Mouse (Mus musculus) MEL (cell line): ENCODE measurements around the gene Tgfbi.

Experiments used
- NELFE ChIP-seq: IDR thresholded peaks from 2 replicates; pipeline ENCODE4 v1.6.1; 2011; ENCODE audit warnings: low read depth, low read length, improper control_type of control experiment
- POLR2A ChIP-seq, 2 experiments: IDR thresholded peaks; 2 replicates each; pipeline ENCODE4 v1.6.1; 2011 to 2012; ENCODE audit warnings: low read length in 2 of 2, mild to moderate bottlenecking in 2 of 2, control low read depth in 1 of 2, improper control_type of control experiment in 1 of 2, low read depth in 1 of 2, moderate library complexity in 1 of 2; ENCODE audit not compliant: control insufficient read depth in 1 of 2, insufficient read depth in 1 of 2, poor library complexity in 1 of 2

- TF ChIP-seq NELFE: no peak
- no peak for TF ChIP-seq POLR2A (IDR thresholded peaks at IDR 0.05; ENCODE audit: control insufficient read depth in 1 of 2, insufficient read depth in 1 of 2, low read depth in 1 of 2, low read length in 2 of 2, poor library complexity in 1 of 2)
Measured at GRCm38 (mm10) chr13:56575701-56576321, 33.5 kb upstream of the Tgfbi start.
